Mouse (Mus musculus): ENCODE results near the gene Zfp687. TPM values are rescaled to one million over a fixed set of nuclear protein-coding genes. Genes with fewer than 3 reads are reported as not detected.

Zfp687 gene
- 5.7 TPM for polyA plus RNA-seq (2014; fragmentation: Illumina TruSeq; extraction: RNeasy Lipid Tissue Mini Kit (QIAGEN cat#74804); ENCODE audit: insufficient read depth, low read depth, low replicate concordance)

DNA sequence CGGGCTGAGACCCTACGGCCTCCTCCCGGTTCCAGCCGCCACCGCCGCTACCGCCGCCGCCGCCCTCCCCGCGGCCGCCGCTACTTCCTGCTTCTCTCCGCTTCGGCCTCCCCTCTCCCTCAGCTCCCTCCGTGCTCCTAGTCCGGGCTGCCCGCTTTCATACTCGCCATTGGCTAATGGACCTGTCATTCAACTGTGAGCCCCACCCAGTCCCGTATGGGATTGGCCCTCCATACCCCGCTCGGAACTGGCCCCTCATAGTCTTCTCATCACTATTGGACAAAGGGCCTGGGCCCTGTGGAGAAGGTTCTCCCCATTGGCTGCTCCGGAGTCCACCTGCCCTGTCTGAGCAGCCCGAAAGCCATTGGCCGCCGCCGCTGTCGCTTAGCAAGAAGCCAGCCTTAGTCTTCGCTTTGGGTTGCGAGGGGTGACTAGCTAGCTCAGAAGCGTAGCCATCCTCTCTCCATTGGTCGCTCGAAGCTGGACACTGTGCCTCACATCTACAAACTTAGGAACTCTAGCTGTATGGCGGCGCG lies at the start of gene Zfp687:
Zfp687 (minus strand) TSS at position 112 of the 536 bp plus-strand sequence.

DNA sequence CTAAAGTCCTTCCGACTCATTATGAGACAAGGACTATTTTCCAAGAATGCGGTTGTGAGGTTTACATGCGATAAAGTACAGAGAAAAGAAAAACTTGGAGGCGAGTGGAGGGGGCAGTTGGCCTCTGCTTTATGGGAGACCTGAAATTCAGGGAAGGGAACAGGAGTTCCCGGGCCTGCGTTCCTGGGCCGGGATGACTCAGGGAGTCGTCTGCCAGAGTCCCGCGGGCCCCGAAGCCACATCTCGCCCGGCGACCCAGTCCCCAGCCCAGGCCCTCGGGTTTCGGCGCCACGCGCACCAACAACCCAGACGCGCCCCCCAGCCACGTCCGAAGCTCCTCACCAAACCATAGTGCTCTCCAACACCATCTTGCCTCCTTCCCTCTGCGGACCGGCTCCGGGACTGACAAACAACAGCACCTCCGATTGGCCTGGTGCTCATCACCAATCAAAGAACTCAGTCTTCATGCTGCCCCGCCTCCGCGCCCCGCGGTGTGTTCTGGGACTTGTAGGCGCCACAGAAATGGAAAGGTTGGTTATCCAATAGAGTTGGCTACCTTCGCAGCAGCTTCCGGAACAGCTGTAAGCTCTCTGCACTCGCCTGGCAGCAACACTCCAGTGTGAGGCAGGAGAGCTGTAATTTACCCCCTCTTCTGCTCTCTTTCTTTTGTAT lies 27.1 kb upstream of the Zfp687 start, which contains the start of gene Psmd4:
Psmd4 (minus strand) TSS at position 449 of the 672 bp plus-strand sequence.

DNA sequence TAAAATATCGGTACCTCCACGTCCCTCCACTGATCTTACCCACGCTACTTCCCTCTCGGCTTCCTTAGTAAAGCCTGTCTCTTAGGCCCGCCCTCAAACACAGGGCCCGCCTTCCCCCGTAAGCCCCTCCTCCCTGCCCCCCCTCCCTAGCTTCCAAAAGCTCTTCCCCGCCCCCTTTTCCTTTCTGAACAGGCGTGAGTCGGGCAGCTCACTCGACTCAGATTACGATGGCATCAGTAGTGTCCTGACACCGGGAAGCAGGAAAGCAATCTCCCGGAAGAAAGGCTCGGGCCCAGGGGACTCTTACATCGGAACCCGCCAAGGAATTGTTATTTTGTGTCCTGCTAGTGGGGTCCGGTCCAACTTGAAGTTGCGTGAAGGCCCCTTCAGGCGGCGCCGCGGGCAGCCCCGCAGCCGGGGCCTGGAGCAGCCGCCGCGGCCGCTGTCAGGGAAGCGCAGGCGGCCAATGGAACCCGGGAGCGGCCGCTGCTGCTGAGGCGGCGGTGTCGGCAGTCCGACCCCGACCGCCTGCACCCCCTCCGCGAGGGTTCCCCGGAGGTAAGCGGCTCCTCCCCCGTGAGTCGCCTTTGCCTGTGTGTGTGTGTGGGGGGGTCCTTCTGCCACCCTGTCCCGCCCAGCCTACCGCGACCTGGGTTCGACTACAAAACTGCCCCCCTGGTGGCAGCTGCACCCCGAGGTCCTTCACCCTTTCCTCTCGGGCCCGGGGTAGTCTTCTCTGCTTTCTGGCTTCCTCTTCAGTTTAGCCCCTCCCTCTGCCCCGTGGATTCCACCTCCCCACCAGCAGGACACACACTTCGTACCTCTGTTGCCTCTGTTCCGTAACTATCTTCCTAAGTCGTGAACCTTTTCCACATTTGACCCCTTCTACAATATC lies 40.5 kb downstream of the Zfp687 start, which contains the start of gene Pi4kb:
Pi4kb (plus strand) TSS at position 204 of the 895 bp plus-strand sequence.

Other genes with a start within 250 kb of the Zfp687 start
- gene Cgn, start 229.0 kb downstream of the Zfp687 start, polyA plus RNA-seq (2014; fragmentation: Illumina TruSeq; extraction: RNeasy Lipid Tissue Mini Kit (QIAGEN cat#74804); ENCODE audit: insufficient read depth, low read depth, low replicate concordance): 15.6 TPM
- gene Pogz, start 177.9 kb downstream of the Zfp687 start, polyA plus RNA-seq (2014; fragmentation: Illumina TruSeq; extraction: RNeasy Lipid Tissue Mini Kit (QIAGEN cat#74804); ENCODE audit: insufficient read depth, low read depth, low replicate concordance): 6.0 TPM
- gene Psmb4, start 128.5 kb downstream of the Zfp687 start, polyA plus RNA-seq (2014; fragmentation: Illumina TruSeq; extraction: RNeasy Lipid Tissue Mini Kit (QIAGEN cat#74804); ENCODE audit: insufficient read depth, low read depth, low replicate concordance): 261 TPM
- 818 TPM for gene Selenbp1, start 82.4 kb downstream of the Zfp687 start, polyA plus RNA-seq (2014; fragmentation: Illumina TruSeq; extraction: RNeasy Lipid Tissue Mini Kit (QIAGEN cat#74804); ENCODE audit: insufficient read depth, low read depth, low replicate concordance)
- gene Rfx5, start 61.4 kb downstream of the Zfp687 start, polyA plus RNA-seq (2014; fragmentation: Illumina TruSeq; extraction: RNeasy Lipid Tissue Mini Kit (QIAGEN cat#74804); ENCODE audit: insufficient read depth, low read depth, low replicate concordance): 5.0 TPM
- gene Pi4kb, start 40.7 kb downstream of the Zfp687 start, polyA plus RNA-seq (2014; fragmentation: Illumina TruSeq; extraction: RNeasy Lipid Tissue Mini Kit (QIAGEN cat#74804); ENCODE audit: insufficient read depth, low read depth, low replicate concordance): 29.8 TPM
- gene Psmd4, start 27.2 kb upstream of the Zfp687 start, polyA plus RNA-seq (2014; fragmentation: Illumina TruSeq; extraction: RNeasy Lipid Tissue Mini Kit (QIAGEN cat#74804); ENCODE audit: insufficient read depth, low read depth, low replicate concordance): 120 TPM
- 16.0 TPM for gene Pip5k1a, start 91.5 kb upstream of the Zfp687 start, polyA plus RNA-seq (2014; fragmentation: Illumina TruSeq; extraction: RNeasy Lipid Tissue Mini Kit (QIAGEN cat#74804); ENCODE audit: insufficient read depth, low read depth, low replicate concordance)
- 33.7 TPM for gene Vps72, start 95.6 kb upstream of the Zfp687 start, polyA plus RNA-seq (2014; fragmentation: Illumina TruSeq; extraction: RNeasy Lipid Tissue Mini Kit (QIAGEN cat#74804); ENCODE audit: insufficient read depth, low read depth, low replicate concordance)
- gene Tmod4, start 109.0 kb upstream of the Zfp687 start, polyA plus RNA-seq (2014; fragmentation: Illumina TruSeq; extraction: RNeasy Lipid Tissue Mini Kit (QIAGEN cat#74804); ENCODE audit: insufficient read depth, low read depth, low replicate concordance): 1.5 TPM
- 42.6 TPM for gene Scnm1, start 118.6 kb upstream of the Zfp687 start, polyA plus RNA-seq (2014; fragmentation: Illumina TruSeq; extraction: RNeasy Lipid Tissue Mini Kit (QIAGEN cat#74804); ENCODE audit: insufficient read depth, low read depth, low replicate concordance)
- gene Lysmd1, start 118.6 kb upstream of the Zfp687 start, polyA plus RNA-seq (2014; fragmentation: Illumina TruSeq; extraction: RNeasy Lipid Tissue Mini Kit (QIAGEN cat#74804); ENCODE audit: insufficient read depth, low read depth, low replicate concordance): 8.4 TPM
- gene Tnfaip8l2, start 126.9 kb upstream of the Zfp687 start, polyA plus RNA-seq (2014; fragmentation: Illumina TruSeq; extraction: RNeasy Lipid Tissue Mini Kit (QIAGEN cat#74804); ENCODE audit: insufficient read depth, low read depth, low replicate concordance): 22.1 TPM
- gene Sema6c, start 145.0 kb upstream of the Zfp687 start, polyA plus RNA-seq (2014; fragmentation: Illumina TruSeq; extraction: RNeasy Lipid Tissue Mini Kit (QIAGEN cat#74804); ENCODE audit: insufficient read depth, low read depth, low replicate concordance): 2.1 TPM
- gene Gabpb2, start 202.5 kb upstream of the Zfp687 start, polyA plus RNA-seq (2014; fragmentation: Illumina TruSeq; extraction: RNeasy Lipid Tissue Mini Kit (QIAGEN cat#74804); ENCODE audit: insufficient read depth, low read depth, low replicate concordance): 6.1 TPM
- 80.1 TPM for gene Cdc42se1, start 213.3 kb upstream of the Zfp687 start, polyA plus RNA-seq (2014; fragmentation: Illumina TruSeq; extraction: RNeasy Lipid Tissue Mini Kit (QIAGEN cat#74804); ENCODE audit: insufficient read depth, low read depth, low replicate concordance)
- 5.0 TPM for gene Mllt11, start 216.7 kb upstream of the Zfp687 start, polyA plus RNA-seq (2014; fragmentation: Illumina TruSeq; extraction: RNeasy Lipid Tissue Mini Kit (QIAGEN cat#74804); ENCODE audit: insufficient read depth, low read depth, low replicate concordance)
- gene Gm128, start 226.2 kb upstream of the Zfp687 start, polyA plus RNA-seq (2014; fragmentation: Illumina TruSeq; extraction: RNeasy Lipid Tissue Mini Kit (QIAGEN cat#74804); ENCODE audit: insufficient read depth, low read depth, low replicate concordance): 0.84 TPM
- gene Bnipl, start 235.7 kb upstream of the Zfp687 start, polyA plus RNA-seq (2014; fragmentation: Illumina TruSeq; extraction: RNeasy Lipid Tissue Mini Kit (QIAGEN cat#74804); ENCODE audit: insufficient read depth, low read depth, low replicate concordance): 6.7 TPM